Mouse (Mus musculus) thymus, adult 2 months (tissue): Measurements from ENCODE around the gene Gm49711. TPM values are rescaled to one million over a fixed set of nuclear protein-coding genes. Genes with fewer than 3 reads are reported as not detected.
A peak's percentile ranks its signal among the peaks of the same experiment; 100 is the strongest.

ENCODE experiments used
- DNase-seq: peaks from one replicate; pipeline ENCODE4 v3.0.0; 2021
- H3K27ac ChIP-seq: fragments of 200-500 bp; 2 replicates; pipeline ENCODE4 v1.5.1; 2012; ENCODE audit warnings: low read length, control low read depth; ENCODE audit not compliant: control insufficient read depth, insufficient read depth
- H3K27me3 ChIP-seq: fragments of 200-500 bp; 2 replicates; pipeline ENCODE4 v1.6.1; 2012; ENCODE audit warnings: mild to moderate bottlenecking, low read length, moderate library complexity, mixed read lengths; ENCODE audit not compliant: control insufficient read depth, insufficient read depth
- H3K36me3 ChIP-seq: fragments of 200-500 bp; 2 replicates; pipeline ENCODE4 v1.6.1; 2012; ENCODE audit warnings: mild to moderate bottlenecking, low read length, moderate library complexity; ENCODE audit not compliant: control insufficient read depth, insufficient read depth
- H3K4me1 ChIP-seq: fragments of 200-500 bp; replicated peaks from 2 replicates; pipeline ENCODE4 v1.6.1; 2012; ENCODE audit warnings: low read length; ENCODE audit not compliant: control insufficient read depth, insufficient read depth
- H3K4me3 ChIP-seq: fragments of 200-500 bp; 2 replicates; pipeline ENCODE4 v1.5.1; 2012; ENCODE audit warnings: mild to moderate bottlenecking, low read length, control low read depth, moderate library complexity; ENCODE audit not compliant: control insufficient read depth, insufficient read depth
- CTCF ChIP-seq: fragments of 200-500 bp; IDR thresholded peaks from 2 replicates; pipeline ENCODE4 v1.5.1; 2012; ENCODE audit warnings: mild to moderate bottlenecking, control low read depth, low read length, moderate library complexity, borderline replicate concordance; ENCODE audit not compliant: control insufficient read depth, poor library complexity, insufficient read depth; ENCODE audit errors: extremely low read depth
- POLR2A ChIP-seq: fragments of 200-500 bp; IDR thresholded peaks from 2 replicates; pipeline ENCODE4 v1.6.1; 2012; ENCODE audit warnings: mild to moderate bottlenecking, low read length, control low read depth, moderate library complexity; ENCODE audit not compliant: control insufficient read depth, poor library complexity, insufficient read depth; ENCODE audit errors: extremely low read depth
- WGBS: fragments of 180-500 bp; shearing (Covaris S2); methylation state at CpG from one replicate; pipeline ENCODE4 v1.1.7; 2018; 5-methylcytosine and 5-hydroxymethylcytosine counted together
- polyA plus RNA-seq: library from polyadenylated mRNA; depleted of rRNA; stranded (reverse); fragments of >200 nt; gene quantifications from 2 replicates; pipeline ENCODE4 v1.2.3, GENCODE M21; 2012

Gene Gm49711
- polyA plus RNA-seq, 1 experiment, result not detected

GRCm38 (mm10) chr16:92051777-92052310 lies 6.3 kb upstream of the Gm49711 start:
- H3K27ac ChIP-seq, result no peak overlapping the region
- no peaks in the 10 kb centered on the region for H3K27me3 ChIP-seq
- 94% methylated on average over 7 of the region's 7 CpGs for WGBS
- no peaks in the 10 kb centered on the region for H3K36me3 ChIP-seq
- DNase-seq, result no peak
- no peak overlapping the region for H3K4me3 ChIP-seq
- H3K4me1 ChIP-seq, result no peaks in the 10 kb centered on the region
- TF ChIP-seq CTCF (no peak), POLR2A (no peak)

DNA sequence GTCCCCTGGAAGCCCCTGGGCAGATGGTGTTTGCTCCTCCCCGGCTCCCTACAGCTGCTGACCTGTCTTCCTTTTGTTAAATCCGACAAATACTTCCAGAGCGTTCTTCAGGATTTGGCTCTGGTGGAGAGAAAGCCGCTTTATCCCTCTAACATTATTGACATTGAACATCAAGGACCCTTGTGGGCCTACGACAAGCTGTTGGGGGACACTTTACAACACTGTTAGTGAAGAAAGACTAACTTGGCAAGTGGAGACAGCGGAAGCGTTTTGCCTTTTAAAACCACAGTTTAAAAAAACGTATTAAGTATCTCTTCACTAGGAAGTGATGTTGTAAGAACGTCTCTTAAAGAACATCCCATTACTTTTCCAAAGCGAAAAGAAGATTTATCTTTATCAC lies 5.5 kb upstream of the Gm49711 start:
- Histone ChIP-seq H3K27me3 (no peaks in the 10 kb centered on the region), H3K36me3 (no peaks in the 10 kb centered on the region), H3K27ac (no peak overlapping the region), H3K4me3 (no peak overlapping the region), H3K4me1 (peaks cover 2% of the 10 kb centered on the region)
- DNase-seq, result no peak
- TF ChIP-seq CTCF (no peak), POLR2A (no peak)
- 92% methylated on average over 10 of the region's 10 CpGs for WGBS

GRCm38 (mm10) chr16:92056711-92057110 lies 1.4 kb upstream of the Gm49711 start:
- Histone ChIP-seq H3K4me1 (peaks cover 18% of the 10 kb centered on the region), H3K36me3 (no peaks in the 10 kb centered on the region), H3K4me3 (no peak overlapping the region), H3K27ac (no peak overlapping the region), H3K27me3 (no peaks in the 10 kb centered on the region)
- 93% methylated on average over 2 of the region's 2 CpGs for WGBS
- DNase-seq, result no peak
- TF ChIP-seq POLR2A, result no peak
- TF ChIP-seq CTCF, result no peak

GRCm38 (mm10) chr16:92057456-92057851 lies 662 bp upstream of the Gm49711 start:
- Histone ChIP-seq H3K4me3 (peak overlapping the region; percentile 95), H3K27me3 (no peaks in the 10 kb centered on the region), H3K36me3 (no peaks in the 10 kb centered on the region), H3K27ac (no peak overlapping the region), H3K4me1 (peaks cover 18% of the 10 kb centered on the region)
- TF ChIP-seq CTCF, result no peak
- TF ChIP-seq POLR2A, result no peak
- no peak for DNase-seq
- WGBS, result 9% methylated on average over 11 of the region's 11 CpGs

GRCm38 (mm10) chr16:92058644-92059620 lies 816 bp downstream of the Gm49711 start:
- Histone ChIP-seq H3K27ac (peak overlapping the region; percentile 30; the same call in 1 of the 2 replicates), H3K36me3 (no peaks in the 10 kb centered on the region), H3K27me3 (no peaks in the 10 kb centered on the region), H3K4me3 (peak overlapping the region; percentile 95), H3K4me1 (peaks cover 18% of the 10 kb centered on the region)
- DNase-seq, result peak; percentile 24
- WGBS, result 3% methylated on average over 63 of the region's 63 CpGs
- 0 out of 2 replicates have a peak, but pooled peaks have one; percentile 21 for TF ChIP-seq POLR2A
- TF ChIP-seq CTCF, result no peak

DNA sequence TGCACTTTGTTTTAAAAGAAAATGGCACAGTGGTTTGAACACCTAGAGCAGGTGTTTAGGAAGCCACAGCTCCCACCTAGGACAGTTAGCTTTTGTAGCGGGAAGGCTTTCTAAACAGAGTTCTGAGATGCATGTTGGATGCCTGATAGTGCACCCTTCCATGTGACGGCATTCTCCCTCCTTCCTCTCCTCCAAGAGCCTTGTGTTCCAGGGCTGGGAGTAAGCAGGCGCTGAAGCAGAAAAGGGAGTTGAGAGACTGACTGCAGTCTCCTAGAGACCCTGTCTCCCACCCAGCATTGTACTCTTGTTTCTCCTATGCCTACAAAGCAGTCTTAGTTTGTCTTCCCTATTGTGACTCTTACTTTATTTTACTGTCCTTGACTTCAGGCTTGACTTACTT lies 2.1 kb downstream of the Gm49711 start:
- H3K27me3 ChIP-seq, result no peaks in the 10 kb centered on the region
- peak overlapping the region; percentile 16; the same call in 1 of the 2 replicates for H3K27ac ChIP-seq
- no peak for DNase-seq
- TF ChIP-seq CTCF, result no peak
- no peak overlapping the region for H3K4me3 ChIP-seq
- no peaks in the 10 kb centered on the region for H3K36me3 ChIP-seq
- peaks cover 18% of the 10 kb centered on the region for H3K4me1 ChIP-seq
- WGBS, result 53% methylated on average over 3 of the region's 3 CpGs
